Mouse (Mus musculus) hindbrain, embryonic 12.5 days (tissue): ENCODE results near the gene H2al1j. TPM values are rescaled to one million over a fixed set of nuclear protein-coding genes. Genes with fewer than 3 reads are reported as not detected.
"Not testable (repeated sequence)": the region's sequence is repeated elsewhere in the genome, so short reads cannot be mapped to it uniquely, and the experiment has no call there.

Experiments used
- ATAC-seq: fragments of 200-750 bp; cut with Nextera tagmentation; 2 replicates; pipeline ENCODE4 v1.8.0; 2017; ENCODE audit warnings: moderate TSS enrichment; ENCODE audit not compliant: low FRiP score
- H3K27ac ChIP-seq: fragments of 300-500 bp; sonication (generic); 2 replicates; pipeline ENCODE4 v1.5.1; 2016; ENCODE audit warnings: mild to moderate bottlenecking
- H3K27me3 ChIP-seq: fragments of 300-500 bp; sonication (generic); 2 replicates; pipeline ENCODE4 v1.6.1; 2016; ENCODE audit warnings: mild to moderate bottlenecking
- H3K36me3 ChIP-seq: fragments of 300-500 bp; sonication (generic); 2 replicates; pipeline ENCODE4 v1.6.1; 2016; ENCODE audit warnings: mild to moderate bottlenecking
- H3K4me1 ChIP-seq: fragments of 300-500 bp; sonication (generic); 2 replicates; pipeline ENCODE4 v1.6.1; 2016
- H3K4me2 ChIP-seq: fragments of 300-500 bp; sonication (generic); replicated peaks from 2 replicates; pipeline ENCODE4 v1.6.1; 2016; ENCODE audit warnings: mild to moderate bottlenecking
- H3K4me3 ChIP-seq: fragments of 300-500 bp; sonication (generic); 2 replicates; pipeline ENCODE4 v1.5.1; 2016; ENCODE audit warnings: mild to moderate bottlenecking
- H3K9ac ChIP-seq: fragments of 300-500 bp; sonication (generic); 2 replicates; pipeline ENCODE4 v1.6.1; 2016; ENCODE audit warnings: mild to moderate bottlenecking, moderate library complexity
- H3K9me3 ChIP-seq: fragments of 300-500 bp; sonication (generic); replicated peaks from 2 replicates; pipeline ENCODE4 v1.6.1; 2016; ENCODE audit warnings: mild to moderate bottlenecking
- WGBS: fragments of 180-500 bp; shearing (Covaris S2); methylation state at CpG from one replicate; pipeline ENCODE4 v1.1.7; 2016; 5-methylcytosine and 5-hydroxymethylcytosine counted together
- polyA plus RNA-seq: library from polyadenylated mRNA; unstranded; fragments of >200 nt; fragmentation: Nextera tagmentation; extraction: Ambion mirVana; gene quantifications from 2 replicates; pipeline ENCODE4 v1.2.1, GENCODE M21; 2016

H2al1j gene
- polyA plus RNA-seq = not detected in 2 replicates

- WGBS = 100% methylated on average over 2 of the region's 2 CpGs
- H3K9me3 ChIP-seq, H3K4me3 ChIP-seq, H3K9ac ChIP-seq, H3K4me1 ChIP-seq, H3K36me3 ChIP-seq, ATAC-seq, H3K27ac ChIP-seq, H3K27me3 ChIP-seq, H3K4me2 ChIP-seq: not testable (repeated sequence)
Observed at GRCm38 (mm10) chrX:11327522-11327921, at the start of gene H2al1j. Gene H2al1j (plus strand): TSS chrX:11327822.

GRCm38 (mm10) chrX:11280741-11281140 lies 46.9 kb upstream of the H2al1j start:
- no peaks in the 10 kb centered on the region for H3K4me1 ChIP-seq
- no peak overlapping the region for H3K4me3 ChIP-seq
- no peak overlapping the region for H3K27ac ChIP-seq
- 78% methylated on average over 2 of the region's 2 CpGs for WGBS
- H3K4me2 ChIP-seq = no peak overlapping the region
- H3K27me3 ChIP-seq = no peaks in the 10 kb centered on the region
- no peak for ATAC-seq
- no peak overlapping the region for H3K9ac ChIP-seq
- H3K9me3 ChIP-seq = no peaks in the 10 kb centered on the region
- no peaks in the 10 kb centered on the region for H3K36me3 ChIP-seq

DNA sequence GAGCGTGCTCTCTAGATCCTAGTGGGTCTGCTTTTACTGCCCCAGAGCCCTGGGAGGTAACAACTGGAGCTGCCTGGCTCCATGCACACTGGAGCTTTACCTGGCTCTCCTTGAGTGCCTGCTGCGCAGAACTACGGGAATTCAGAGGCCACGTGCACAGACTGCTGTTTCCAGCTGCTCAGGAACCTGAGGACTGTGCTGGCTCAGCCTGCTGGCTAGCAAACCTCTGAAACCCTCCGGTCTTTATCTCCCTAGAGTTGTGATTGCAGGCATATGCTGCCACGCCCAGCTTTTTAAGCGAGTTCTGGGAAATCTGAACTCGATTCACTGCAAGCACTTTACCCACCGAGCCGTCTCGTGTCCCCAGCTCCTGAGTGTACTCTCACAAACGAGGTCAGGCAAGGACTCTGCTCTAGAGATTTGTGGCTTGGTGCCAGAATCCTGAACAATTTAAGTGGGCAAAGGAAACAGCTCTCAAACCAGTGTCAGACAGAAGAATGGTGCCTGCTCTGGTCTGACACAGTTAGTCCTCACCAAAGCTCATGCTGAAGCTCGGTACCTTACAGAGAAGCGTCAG lies 39.2 kb upstream of the H2al1j start:
- Histone ChIP-seq H3K4me2 (no peak overlapping the region), H3K27me3 (peaks cover 11% of the 10 kb centered on the region; the same call in 1 of the 2 replicates), H3K4me1 (no peaks in the 10 kb centered on the region), H3K4me3 (no peak overlapping the region), H3K36me3 (no peaks in the 10 kb centered on the region), H3K9ac (no peak overlapping the region), H3K9me3 (no peaks in the 10 kb centered on the region), H3K27ac (no peak overlapping the region)
- ATAC-seq = no peak
- 76% methylated on average over 14 of the region's 14 CpGs for WGBS

- H3K4me3 ChIP-seq = no peak overlapping the region
- no peaks in the 10 kb centered on the region for H3K4me1 ChIP-seq
- peaks cover 11% of the 10 kb centered on the region; the same call in 1 of the 2 replicates for H3K27me3 ChIP-seq
- H3K27ac ChIP-seq = no peak overlapping the region
- no peaks in the 10 kb centered on the region for H3K36me3 ChIP-seq
- 62% methylated on average over 4 of the region's 4 CpGs for WGBS
- H3K9ac ChIP-seq = no peak overlapping the region
- no peak for ATAC-seq
- H3K9me3 ChIP-seq = no peaks in the 10 kb centered on the region
- H3K4me2 ChIP-seq = no peak overlapping the region
Observed at GRCm38 (mm10) chrX:11289244-11289643, 38.4 kb upstream of the H2al1j start.

DNA sequence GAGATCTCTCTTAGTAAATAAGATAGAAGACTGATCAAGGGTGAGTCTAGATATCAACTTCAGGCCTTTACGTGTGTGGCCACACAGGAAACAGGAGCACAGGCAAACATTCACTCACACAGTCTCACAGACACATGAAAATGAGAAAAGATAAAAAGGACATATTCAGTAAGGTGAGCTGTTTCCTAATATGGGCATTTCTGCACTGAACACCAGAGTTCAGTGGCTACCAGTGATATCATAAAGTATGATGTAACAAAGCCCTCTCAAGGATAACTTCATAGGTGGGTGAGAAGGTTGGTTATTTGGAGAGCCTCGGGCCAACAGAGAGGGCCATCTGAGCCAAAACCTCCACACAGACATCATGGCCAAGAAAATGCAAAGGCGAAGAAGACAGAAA lies 28.7 kb upstream of the H2al1j start, which contains the start of gene H2al1a:
H2al1a (plus strand) TSS at position 301 of the 400 bp plus-strand sequence.
- not testable (repeated sequence) for H3K4me3 ChIP-seq, ATAC-seq

GRCm38 (mm10) chrX:11302132-11302531 lies 25.5 kb upstream of the H2al1j start, which contains the start of gene H2al1b:
Gene H2al1b (plus strand): TSS chrX:11302432.
- H3K27ac ChIP-seq, H3K4me3 ChIP-seq, H3K9ac ChIP-seq, H3K9me3 ChIP-seq, ATAC-seq, H3K36me3 ChIP-seq, H3K27me3 ChIP-seq, H3K4me2 ChIP-seq, H3K4me1 ChIP-seq: not testable (repeated sequence)
- WGBS = 100% methylated on average over 1 of the region's 3 CpGs

More for the DNA sequence above, 28.7 kb upstream of the H2al1j start, which contains the start of gene H2al1a:
- no CpG with 5 or more reads among the region's 3 CpGs for WGBS
- H3K27me3 ChIP-seq, H3K27ac ChIP-seq, H3K4me2 ChIP-seq, H3K9ac ChIP-seq, H3K36me3 ChIP-seq, H3K4me1 ChIP-seq, H3K9me3 ChIP-seq: not testable (repeated sequence)

- not testable (repeated sequence) for H3K4me3 ChIP-seq, ATAC-seq, H3K27me3 ChIP-seq, H3K9me3 ChIP-seq, H3K4me2 ChIP-seq, H3K36me3 ChIP-seq, H3K4me1 ChIP-seq, H3K27ac ChIP-seq, H3K9ac ChIP-seq
- 89% methylated on average over 3 of the region's 6 CpGs for WGBS
Observed at GRCm38 (mm10) chrX:11305355-11305754, 22.3 kb upstream of the H2al1j start, which contains the start of gene H2al1c. Gene H2al1c (plus strand): TSS chrX:11305655.

- not testable (repeated sequence) for H3K4me2 ChIP-seq, H3K36me3 ChIP-seq, H3K27me3 ChIP-seq, H3K4me1 ChIP-seq, H3K27ac ChIP-seq, H3K4me3 ChIP-seq, H3K9ac ChIP-seq, H3K9me3 ChIP-seq, ATAC-seq
- no CpG with 5 or more reads among the region's 6 CpGs for WGBS
Observed at GRCm38 (mm10) chrX:11308524-11308923, 19.1 kb upstream of the H2al1j start, which contains the start of gene H2al1d. Gene H2al1d (plus strand): TSS chrX:11308824.

- H3K27ac ChIP-seq, ATAC-seq, H3K9ac ChIP-seq, H3K36me3 ChIP-seq, H3K4me3 ChIP-seq, H3K4me2 ChIP-seq, H3K9me3 ChIP-seq, H3K4me1 ChIP-seq, H3K27me3 ChIP-seq: not testable (repeated sequence)
- no CpG with 5 or more reads among the region's 3 CpGs for WGBS
Observed at GRCm38 (mm10) chrX:11311634-11312033, 16.0 kb upstream of the H2al1j start, which contains the start of gene H2al1e. Gene H2al1e (plus strand): TSS chrX:11311934.

- no CpG with 5 or more reads among the region's 6 CpGs for WGBS
- H3K9ac ChIP-seq, H3K9me3 ChIP-seq, H3K4me2 ChIP-seq, H3K27ac ChIP-seq, ATAC-seq, H3K4me1 ChIP-seq, H3K27me3 ChIP-seq, H3K4me3 ChIP-seq, H3K36me3 ChIP-seq: not testable (repeated sequence)
Observed at GRCm38 (mm10) chrX:11314858-11315257, 12.8 kb upstream of the H2al1j start, which contains the start of gene H2al1f. Gene H2al1f (plus strand): TSS chrX:11315158.

- H3K27ac ChIP-seq, H3K36me3 ChIP-seq, H3K4me1 ChIP-seq, H3K9me3 ChIP-seq, H3K4me2 ChIP-seq, H3K4me3 ChIP-seq, H3K9ac ChIP-seq, ATAC-seq, H3K27me3 ChIP-seq: not testable (repeated sequence)
- no CpG with 5 or more reads among the region's 3 CpGs for WGBS
Observed at GRCm38 (mm10) chrX:11317956-11318355, 9.7 kb upstream of the H2al1j start, which contains the start of gene H2al1g. Gene H2al1g (plus strand): TSS chrX:11318256.

GRCm38 (mm10) chrX:11321192-11321591 lies 6.4 kb upstream of the H2al1j start, which contains the start of gene H2al1h:
Gene H2al1h (plus strand): TSS chrX:11321492.
- not testable (repeated sequence) for ATAC-seq, H3K9me3 ChIP-seq, H3K27ac ChIP-seq, H3K9ac ChIP-seq, H3K4me2 ChIP-seq, H3K27me3 ChIP-seq, H3K4me3 ChIP-seq, H3K36me3 ChIP-seq, H3K4me1 ChIP-seq
- no CpG with 5 or more reads among the region's 6 CpGs for WGBS

DNA sequence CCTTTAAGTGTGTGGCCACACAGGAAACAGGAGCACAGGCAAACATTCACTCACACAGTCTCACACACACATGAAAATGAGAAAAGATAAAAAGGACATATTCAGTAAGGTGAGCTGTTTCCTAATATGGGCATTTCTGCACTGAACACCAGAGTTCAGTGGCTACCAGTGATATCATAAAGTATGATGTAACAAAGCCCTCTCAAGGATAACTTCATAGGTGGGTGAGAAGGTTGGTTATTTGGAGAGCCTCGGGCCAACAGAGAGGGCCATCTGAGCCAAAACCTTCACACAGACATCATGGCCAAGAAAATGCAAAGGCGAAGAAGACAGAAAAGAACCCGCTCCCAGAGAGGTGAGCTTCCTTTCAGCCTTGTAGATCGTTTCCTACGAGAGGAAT lies 3.3 kb upstream of the H2al1j start, which contains the start of gene H2al1i:
H2al1i (plus strand) TSS at position 301 of the 400 bp plus-strand sequence.
- H3K4me2 ChIP-seq, H3K27me3 ChIP-seq, H3K9ac ChIP-seq, ATAC-seq, H3K4me1 ChIP-seq, H3K27ac ChIP-seq, H3K9me3 ChIP-seq, H3K36me3 ChIP-seq, H3K4me3 ChIP-seq: not testable (repeated sequence)
- WGBS = 60% methylated on average over 1 of the region's 5 CpGs
